Mouse (Mus musculus) heart, embryonic 11.5 days (tissue): ENCODE data around the gene Apol8. TPM values are rescaled to one million over a fixed set of nuclear protein-coding genes. Genes with fewer than 3 reads are reported as not detected.
A peak's percentile ranks its signal among the peaks of the same experiment; 100 is the strongest.
"Not testable (repeated sequence)": the region's sequence is repeated elsewhere in the genome, so short reads cannot be mapped to it uniquely, and the experiment has no call there.

Experiments
- ATAC-seq: fragments of 200-750 bp; cut with Nextera tagmentation; replicated peaks from 2 replicates; pipeline ENCODE4 v1.8.0; 2017; ENCODE audit warnings: moderate library complexity; ENCODE audit not compliant: insufficient number of reproducible peaks, low FRiP score, low TSS enrichment
- H3K27ac ChIP-seq: fragments of 300-500 bp; sonication (generic); 2 replicates; pipeline ENCODE4 v1.5.1; 2014; ENCODE audit warnings: mild to moderate bottlenecking, low read depth, low read length
- H3K27me3 ChIP-seq: fragments of 300-500 bp; sonication (generic); 2 replicates; pipeline ENCODE4 v1.6.1; 2014; ENCODE audit warnings: mild to moderate bottlenecking, low read length, mixed read lengths; ENCODE audit not compliant: control insufficient read depth, insufficient read depth
- H3K36me3 ChIP-seq: fragments of 300-500 bp; sonication (generic); 2 replicates; pipeline ENCODE4 v1.6.1; 2014; ENCODE audit warnings: mild to moderate bottlenecking, low read length, moderate library complexity, mixed read lengths; ENCODE audit not compliant: control insufficient read depth, insufficient read depth
- H3K4me1 ChIP-seq: fragments of 300-500 bp; sonication (generic); 2 replicates; pipeline ENCODE4 v1.6.1; 2014; ENCODE audit warnings: low read length; ENCODE audit not compliant: control insufficient read depth, insufficient read depth
- H3K4me2 ChIP-seq: fragments of 300-500 bp; sonication (generic); 2 replicates; pipeline ENCODE4 v1.6.1; 2014; ENCODE audit warnings: mild to moderate bottlenecking, moderate library complexity
- H3K4me3 ChIP-seq: fragments of 300-500 bp; sonication (generic); 2 replicates; pipeline ENCODE4 v1.5.1; 2014; ENCODE audit warnings: low read depth, low read length
- H3K9ac ChIP-seq: fragments of 300-500 bp; sonication (generic); 2 replicates; pipeline ENCODE4 v1.6.1; 2014; ENCODE audit warnings: mild to moderate bottlenecking, low read depth, low read length, moderate library complexity
- H3K9me3 ChIP-seq: fragments of 300-500 bp; sonication (generic); replicated peaks from 2 replicates; pipeline ENCODE4 v1.6.1; 2016; ENCODE audit warnings: low read length; ENCODE audit not compliant: control insufficient read depth
- whole genome bisulfite sequencing: fragments of 180-500 bp; shearing (Covaris S2); extraction: QIAGEN DNeasy Blood & Tissue Kit; methylation state at CpG from one replicate; pipeline ENCODE4 v1.1.7; 2014; ENCODE audit not compliant: insufficient replicate concordance; 5-methylcytosine and 5-hydroxymethylcytosine counted together
- polyA plus RNA-seq: library from polyadenylated mRNA; unstranded; fragments of >200 nt; fragmentation: Nextera tagmentation; extraction: Ambion mirVana; gene quantifications from 2 replicates; pipeline ENCODE4 v1.2.1, GENCODE M21; 2014

The Apol8 gene
- polyA plus RNA-seq, 1 experiment from 2014 or later, result 0.67 TPM

DNA sequence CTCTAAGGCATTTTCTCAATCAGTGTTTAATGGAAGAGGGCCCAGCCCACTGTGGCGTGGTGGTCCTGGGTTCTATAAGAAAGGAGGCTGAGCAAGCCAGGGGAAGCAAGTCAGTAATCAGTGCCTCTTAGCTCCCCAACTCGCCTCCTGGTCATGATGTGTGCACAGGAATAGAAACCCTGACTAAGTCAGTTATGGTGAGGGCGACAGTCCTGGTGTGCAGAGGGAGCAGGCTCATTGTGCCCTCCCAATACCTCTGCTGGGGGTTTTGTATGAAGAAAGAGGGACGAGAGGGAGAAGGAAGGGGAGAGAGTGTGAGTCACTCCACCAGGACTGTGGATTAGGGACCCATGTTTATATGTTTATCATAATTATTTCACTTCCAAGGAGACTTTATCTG is 22.9 kb downstream of the Apol8 start:
- not testable (repeated sequence) for H3K4me1 ChIP-seq, ATAC-seq
- WGBS, result 40% methylated on average over 4 of the region's 4 CpGs

DNA sequence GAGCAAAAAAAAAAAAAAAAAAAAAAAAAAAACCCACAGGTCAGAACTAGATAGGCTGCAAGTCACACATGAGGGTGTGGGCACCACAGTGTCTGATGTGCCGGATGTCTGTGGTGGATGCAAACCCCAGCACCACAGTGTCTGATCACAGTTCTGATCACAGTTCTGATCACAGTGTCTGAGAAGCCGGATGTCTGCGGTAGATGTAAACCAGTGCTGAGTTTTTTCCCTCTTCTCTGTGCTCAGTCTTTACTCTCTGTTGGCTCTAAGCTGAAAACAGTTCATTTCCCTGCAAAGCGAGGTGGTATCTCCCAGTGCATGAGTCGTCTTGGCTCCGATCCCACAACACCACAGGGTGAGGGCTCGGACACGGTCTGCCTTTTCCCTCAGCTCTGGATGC is 23.4 kb downstream of the Apol8 start:
- peak; percentile 35; the same call in 1 of the 2 replicates for ATAC-seq
- H3K4me3 ChIP-seq, H3K27me3 ChIP-seq, H3K9ac ChIP-seq, H3K4me1 ChIP-seq, H3K9me3 ChIP-seq, H3K27ac ChIP-seq, H3K4me2 ChIP-seq, H3K36me3 ChIP-seq: not testable (repeated sequence)
- 52% methylated on average over 8 of the region's 8 CpGs for WGBS

More for the DNA sequence above, 22.9 kb downstream of the Apol8 start:
- not testable (repeated sequence) for H3K27ac ChIP-seq, H3K4me3 ChIP-seq, H3K4me2 ChIP-seq, H3K9me3 ChIP-seq, H3K9ac ChIP-seq, H3K27me3 ChIP-seq, H3K36me3 ChIP-seq

DNA sequence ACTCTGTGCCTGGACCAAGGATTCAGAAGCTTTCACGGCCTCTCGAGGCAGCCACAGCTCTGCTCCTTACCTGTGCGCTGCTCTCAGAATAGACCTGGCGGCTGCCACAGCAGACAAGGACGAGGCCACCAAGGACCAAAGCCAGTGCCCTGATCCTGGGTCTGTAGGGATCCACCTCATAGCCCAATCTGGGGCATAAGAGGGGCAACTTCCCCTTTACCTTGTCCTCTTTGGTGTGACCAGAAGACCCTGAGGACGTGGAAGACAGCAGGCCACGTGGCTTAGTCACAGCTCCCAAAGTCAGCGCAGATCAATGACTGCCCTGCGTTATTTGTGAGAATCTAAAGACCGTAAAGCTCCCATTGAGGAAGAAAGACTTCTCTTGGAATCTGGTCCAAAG is 24.0 kb downstream of the Apol8 start:
- not testable (repeated sequence) for ATAC-seq, H3K9ac ChIP-seq, H3K4me3 ChIP-seq, H3K27me3 ChIP-seq, H3K4me2 ChIP-seq, H3K36me3 ChIP-seq, H3K27ac ChIP-seq, H3K9me3 ChIP-seq, H3K4me1 ChIP-seq
- 72% methylated on average over 10 of the region's 10 CpGs for WGBS

DNA sequence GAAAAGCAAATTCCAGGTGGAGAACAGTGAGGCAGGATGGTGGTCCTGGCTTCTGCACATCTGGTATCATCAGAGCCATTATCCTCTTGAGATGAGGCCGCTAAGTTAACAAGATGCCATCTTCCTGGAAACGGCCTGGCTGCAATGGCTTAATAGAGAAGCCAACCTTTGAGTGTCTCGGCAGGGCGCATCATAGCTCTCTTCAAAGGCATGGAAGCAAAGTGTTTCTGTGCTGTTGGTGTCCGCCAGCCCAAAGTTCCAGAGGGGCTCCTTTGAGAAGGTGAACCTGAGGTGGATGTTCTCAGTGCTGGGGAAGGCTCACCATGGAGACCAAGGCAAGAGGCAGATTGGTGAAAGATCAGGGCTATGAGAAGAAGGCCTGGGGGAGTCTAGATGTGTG is 25.2 kb downstream of the Apol8 start:
- 82% methylated on average over 5 of the region's 5 CpGs for WGBS
- Histone ChIP-seq H3K27ac (no peak overlapping the region), H3K36me3 (no peaks in the 10 kb centered on the region), H3K27me3 (no peaks in the 10 kb centered on the region), H3K4me1 (no peaks in the 10 kb centered on the region), H3K9ac (no peak overlapping the region), H3K9me3 (no peaks in the 10 kb centered on the region), H3K4me3 (no peak overlapping the region), H3K4me2 (no peak overlapping the region)
- ATAC-seq, result no peak

DNA sequence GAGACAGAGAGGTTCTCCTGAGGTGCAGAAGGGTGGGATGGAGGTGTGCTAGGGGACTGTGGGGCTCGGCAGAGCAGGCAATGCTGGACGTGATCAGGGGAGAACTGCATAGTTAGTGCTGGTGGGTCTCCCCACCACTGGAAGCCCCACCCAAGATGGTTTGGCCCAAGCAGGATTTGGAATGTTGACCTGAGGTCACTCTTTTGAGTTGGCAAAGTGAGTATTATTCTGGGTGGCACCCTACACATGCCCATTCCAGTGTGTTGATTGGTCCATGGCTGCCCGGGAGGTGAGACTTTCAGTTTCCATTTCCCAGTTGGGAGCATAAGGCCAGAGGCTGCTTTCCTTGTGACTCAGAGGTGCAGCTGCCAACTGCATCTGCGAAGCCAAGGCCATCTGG is 28.1 kb downstream of the Apol8 start, which contains the start of gene Apol9b:
Gene Apol9b (plus strand): TSS at position 301 of the 400 bp plus-strand sequence.
- H3K4me3 ChIP-seq, H3K36me3 ChIP-seq, H3K4me2 ChIP-seq, H3K27me3 ChIP-seq, H3K9me3 ChIP-seq, H3K27ac ChIP-seq, H3K9ac ChIP-seq, ATAC-seq, H3K4me1 ChIP-seq: not testable (repeated sequence)
- WGBS, result 67% methylated on average over 1 of the region's 4 CpGs

DNA sequence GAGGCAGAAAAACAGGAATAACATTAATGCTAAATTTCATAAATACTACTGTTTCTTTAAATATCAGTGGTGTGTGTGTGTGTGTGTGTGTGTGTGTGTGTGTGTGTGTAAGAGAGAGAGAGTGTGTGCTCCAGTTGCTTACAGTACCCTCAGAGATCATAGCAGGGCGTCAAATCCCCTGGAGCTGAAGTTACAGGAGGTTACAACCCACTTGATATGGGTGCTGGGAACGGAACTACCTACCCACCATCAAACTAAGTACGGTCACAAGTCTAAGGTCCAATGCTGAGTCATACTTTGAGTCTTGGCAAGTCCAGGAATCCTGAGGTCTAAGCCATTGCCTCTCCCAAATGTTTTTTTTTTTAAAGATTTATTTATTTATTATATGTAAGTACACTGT is 29.1 kb downstream of the Apol8 start:
- WGBS, result 64% methylated on average over 3 of the region's 3 CpGs
- H3K9me3 ChIP-seq, H3K4me1 ChIP-seq, H3K4me3 ChIP-seq, H3K27me3 ChIP-seq, H3K36me3 ChIP-seq, H3K4me2 ChIP-seq, H3K27ac ChIP-seq, ATAC-seq, H3K9ac ChIP-seq: not testable (repeated sequence)

DNA sequence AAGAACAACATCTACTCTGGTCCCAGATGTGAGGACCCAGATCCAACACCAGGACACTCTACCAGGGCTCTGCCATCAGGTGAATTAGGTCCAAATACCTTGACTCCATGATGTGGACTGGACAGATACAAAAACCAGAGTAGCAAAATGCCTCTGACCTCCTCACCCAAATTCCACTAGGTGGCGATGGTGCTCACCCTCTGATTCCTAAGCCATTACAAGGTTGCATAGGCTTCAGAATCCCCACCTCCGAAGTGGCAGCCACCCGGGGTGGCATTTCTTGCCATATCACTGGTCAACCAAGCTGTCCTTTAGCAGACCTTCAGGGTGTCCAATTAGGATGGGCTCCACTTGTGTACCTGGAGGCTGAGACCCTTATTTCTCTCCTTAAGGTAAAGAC is 29.7 kb downstream of the Apol8 start:
- H3K9ac ChIP-seq, H3K4me3 ChIP-seq, H3K27ac ChIP-seq, ATAC-seq, H3K36me3 ChIP-seq, H3K27me3 ChIP-seq, H3K4me2 ChIP-seq, H3K9me3 ChIP-seq, H3K4me1 ChIP-seq: not testable (repeated sequence)
- WGBS, result 2% methylated on average over 3 of the region's 3 CpGs

DNA sequence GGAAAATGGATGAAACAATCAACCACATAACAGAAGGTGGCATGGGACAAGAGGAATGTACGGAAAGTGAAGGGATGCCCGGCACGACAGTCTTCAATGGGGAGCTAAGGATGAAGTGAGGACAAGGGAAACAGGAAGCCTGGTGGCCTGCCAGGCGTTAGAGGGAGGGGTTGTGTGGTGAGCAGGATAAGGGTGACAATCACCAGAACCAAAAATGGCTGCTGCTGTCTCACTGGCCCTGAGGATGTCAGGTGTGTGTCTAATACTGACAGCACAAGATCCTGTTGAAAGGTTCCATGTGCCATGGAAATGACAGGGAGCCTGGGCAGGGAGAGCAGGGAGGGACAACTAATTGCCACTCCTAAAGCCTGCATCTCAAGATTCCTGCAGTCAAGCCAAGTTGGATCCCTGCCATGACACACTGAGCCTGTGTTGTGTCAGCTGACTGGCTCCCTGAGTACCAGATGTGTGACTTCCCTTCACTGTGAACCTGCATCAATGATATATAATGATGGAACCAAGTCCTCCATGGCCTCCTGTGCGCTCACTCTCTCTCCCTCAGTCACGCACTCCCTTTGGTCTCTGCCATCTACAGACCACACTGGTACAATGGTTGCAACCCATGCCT is 31.3 kb downstream of the Apol8 start:
- H3K4me2 ChIP-seq, H3K27ac ChIP-seq, H3K4me1 ChIP-seq, H3K4me3 ChIP-seq, H3K9me3 ChIP-seq, H3K27me3 ChIP-seq, H3K36me3 ChIP-seq, H3K9ac ChIP-seq: not testable (repeated sequence)
- 39% methylated on average over 6 of the region's 6 CpGs for WGBS
- ATAC-seq, result peak; percentile 49; the same call in 1 of the 2 replicates

DNA sequence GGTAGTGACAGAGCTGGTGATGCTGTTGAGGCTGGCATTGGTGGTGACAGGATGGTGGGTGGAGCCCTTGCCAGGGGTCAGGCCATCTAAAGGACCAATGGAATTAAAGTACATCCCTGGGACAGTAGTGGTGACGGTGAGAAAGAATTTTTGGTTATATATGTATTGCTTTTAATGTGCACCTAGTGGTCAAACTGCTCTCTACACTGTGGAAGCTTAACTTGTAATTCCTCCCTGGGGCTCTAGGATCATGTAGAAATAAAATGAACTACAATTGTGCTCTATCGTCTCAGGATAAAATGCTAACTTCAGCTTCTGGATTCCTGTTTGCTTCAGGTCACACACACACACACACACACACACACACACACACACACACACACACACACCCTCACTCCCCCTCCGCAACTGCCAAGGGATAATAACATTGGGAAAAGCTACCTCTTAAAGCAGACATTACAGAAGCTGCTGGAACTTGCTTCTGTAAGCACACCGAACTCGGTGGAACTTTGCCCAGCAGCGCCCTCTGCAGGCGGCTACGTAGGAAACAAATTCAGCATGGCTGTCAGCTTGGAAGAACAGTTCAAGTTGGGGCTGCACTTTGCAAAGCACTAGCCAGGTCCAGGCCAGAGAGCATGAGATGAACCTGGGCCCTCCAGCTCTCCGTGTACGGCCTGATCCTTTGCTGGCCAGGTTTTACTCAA is 32.4 kb downstream of the Apol8 start:
- H3K4me2 ChIP-seq, H3K27ac ChIP-seq, H3K9ac ChIP-seq, ATAC-seq, H3K27me3 ChIP-seq, H3K4me1 ChIP-seq, H3K9me3 ChIP-seq, H3K36me3 ChIP-seq, H3K4me3 ChIP-seq: not testable (repeated sequence)
- WGBS, result 30% methylated on average over 2 of the region's 10 CpGs
